Mouse (Mus musculus): ENCODE results near the gene Ola1. TPM values are rescaled to one million over a fixed set of nuclear protein-coding genes. Genes with fewer than 3 reads are reported as not detected.

Gene Ola1
- polyA plus RNA-seq, 1 experiment: 59.7 TPM

DNA sequence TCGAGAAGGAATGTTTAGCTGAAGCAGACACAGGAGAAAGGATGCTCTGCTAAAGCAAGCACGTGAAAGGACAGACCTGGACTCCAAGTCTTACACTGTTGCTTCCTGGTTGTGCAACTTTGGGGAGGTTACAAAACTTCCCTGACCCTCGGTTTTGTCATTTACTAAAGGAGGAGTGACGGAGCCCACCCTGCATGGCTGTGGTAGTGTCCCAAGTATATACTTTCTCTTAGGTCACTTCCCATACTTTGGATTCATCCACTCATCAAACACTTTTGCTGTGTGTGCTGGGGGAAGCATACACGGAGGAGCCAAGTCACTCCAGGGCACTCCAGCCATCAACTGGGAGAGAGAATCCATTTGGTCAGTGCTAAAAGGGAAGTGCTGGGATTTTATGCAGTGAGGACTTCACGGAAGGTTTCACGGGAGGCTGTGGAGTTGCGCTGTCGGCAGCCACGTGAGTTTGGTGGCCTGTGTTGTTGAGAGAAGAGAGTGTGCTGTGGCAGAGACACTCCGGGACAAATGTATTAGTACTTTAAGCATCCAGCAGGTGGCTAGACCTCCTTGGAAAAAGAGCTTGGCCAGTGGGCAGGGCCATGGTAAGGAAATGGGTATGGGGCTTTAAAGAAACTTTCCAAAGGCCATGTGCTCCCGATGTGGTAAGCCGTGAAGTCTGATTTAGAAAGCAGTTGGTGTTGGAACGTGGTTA lies 154.7 kb downstream of the Ola1 start:
- TF ChIP-seq POLR2A (IDR thresholded peaks at IDR 0.05; ENCODE audit: borderline replicate concordance, insufficient read depth, low read length): no peak
- no peak for TF ChIP-seq CTCF (IDR thresholded peaks at IDR 0.05; ENCODE audit: borderline replicate concordance, insufficient read depth, low read depth, low read length)
- DNase-seq: no peak
- 74% methylated on average over 14 of the region's 14 CpGs for WGBS
- no peaks in the 10 kb centered on the region for H3K27me3 ChIP-seq (ENCODE audit: control insufficient read depth, insufficient read depth, low read length)
- H3K27ac ChIP-seq (ENCODE audit: insufficient read depth, low read length): no peak overlapping the region
- no peaks in the 10 kb centered on the region for H3K4me1 ChIP-seq (ENCODE audit: control insufficient read depth, insufficient read depth, low read length)
- no peak overlapping the region for H3K4me3 ChIP-seq (replicated peaks; ENCODE audit: insufficient read depth, low read depth, low read length)

DNA sequence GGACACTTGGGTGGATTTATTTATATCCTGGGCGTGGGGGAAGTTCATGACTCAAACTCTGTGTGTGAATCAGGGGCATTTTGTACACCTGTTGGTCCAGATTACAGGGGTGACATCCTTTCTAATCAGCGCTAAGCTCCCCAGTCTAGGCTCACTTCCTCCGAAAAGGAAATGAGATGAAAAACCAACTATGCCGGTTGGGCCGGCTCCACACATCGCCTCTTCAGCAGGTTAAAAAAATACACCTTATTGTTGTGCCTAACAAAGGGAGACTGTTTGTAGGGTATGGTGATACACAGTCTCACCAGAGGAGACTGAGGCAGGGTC lies 158.5 kb downstream of the Ola1 start:
- H3K4me3 ChIP-seq (replicated peaks; ENCODE audit: insufficient read depth, low read depth, low read length): no peak overlapping the region
- H3K27me3 ChIP-seq (ENCODE audit: control insufficient read depth, insufficient read depth, low read length): no peaks in the 10 kb centered on the region
- no peak for TF ChIP-seq POLR2A (IDR thresholded peaks at IDR 0.05; ENCODE audit: borderline replicate concordance, insufficient read depth, low read length)
- TF ChIP-seq CTCF (IDR thresholded peaks at IDR 0.05; ENCODE audit: borderline replicate concordance, insufficient read depth, low read depth, low read length): no peak
- H3K27ac ChIP-seq (ENCODE audit: insufficient read depth, low read length): no peak overlapping the region
- H3K4me1 ChIP-seq (ENCODE audit: control insufficient read depth, insufficient read depth, low read length): no peaks in the 10 kb centered on the region
- DNase-seq: no peak
- WGBS: 93% methylated on average over 6 of the region's 6 CpGs

DNA sequence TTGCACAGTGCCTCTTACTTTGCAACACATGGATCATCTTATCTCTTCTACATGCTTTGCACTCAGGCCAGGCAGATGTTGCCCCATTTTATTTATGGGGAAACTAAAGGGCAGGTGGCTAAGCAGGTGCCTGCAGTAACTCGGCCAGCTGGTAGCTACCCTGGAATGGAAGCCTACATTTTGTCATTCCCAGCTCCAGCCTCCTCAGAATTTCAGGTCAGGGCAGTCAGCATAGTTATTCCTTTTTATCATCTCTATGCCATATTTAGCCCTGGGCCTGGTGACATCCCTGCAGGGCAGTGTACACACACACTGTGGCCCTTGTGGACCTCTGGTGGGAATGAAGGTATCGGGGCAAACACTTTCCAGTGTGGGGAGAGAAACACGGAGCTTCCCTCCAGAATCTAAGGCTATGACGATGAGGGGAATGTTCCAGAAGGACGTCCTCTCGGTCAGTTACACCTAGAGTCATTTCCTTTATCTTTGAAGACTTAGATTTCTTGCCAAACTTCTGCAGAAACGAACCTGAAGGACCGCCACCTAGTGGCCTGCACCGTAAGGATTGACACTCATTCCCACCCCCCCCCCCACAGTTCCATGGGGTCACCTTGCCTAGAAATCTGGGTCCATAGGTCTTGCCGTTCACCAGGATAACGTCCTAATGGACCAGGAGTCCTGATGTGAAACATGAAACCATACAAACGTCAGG lies 159.0 kb downstream of the Ola1 start:
- WGBS: 31% methylated on average over 12 of the region's 12 CpGs
- Histone ChIP-seq H3K4me1 (ENCODE audit: control insufficient read depth, insufficient read depth, low read length) (no peaks in the 10 kb centered on the region), H3K27me3 (ENCODE audit: control insufficient read depth, insufficient read depth, low read length) (no peaks in the 10 kb centered on the region), H3K27ac (ENCODE audit: insufficient read depth, low read length) (no peak overlapping the region), H3K4me3 (replicated peaks; ENCODE audit: insufficient read depth, low read depth, low read length) (no peak overlapping the region)
- DNase-seq: peak; percentile 22 to 36
- TF ChIP-seq CTCF (IDR thresholded peaks at IDR 0.05; ENCODE audit: borderline replicate concordance, insufficient read depth, low read depth, low read length): peak; percentile 43; the same call in 1 of the 2 replicates
- no peak for TF ChIP-seq POLR2A (IDR thresholded peaks at IDR 0.05; ENCODE audit: borderline replicate concordance, insufficient read depth, low read length)

DNA sequence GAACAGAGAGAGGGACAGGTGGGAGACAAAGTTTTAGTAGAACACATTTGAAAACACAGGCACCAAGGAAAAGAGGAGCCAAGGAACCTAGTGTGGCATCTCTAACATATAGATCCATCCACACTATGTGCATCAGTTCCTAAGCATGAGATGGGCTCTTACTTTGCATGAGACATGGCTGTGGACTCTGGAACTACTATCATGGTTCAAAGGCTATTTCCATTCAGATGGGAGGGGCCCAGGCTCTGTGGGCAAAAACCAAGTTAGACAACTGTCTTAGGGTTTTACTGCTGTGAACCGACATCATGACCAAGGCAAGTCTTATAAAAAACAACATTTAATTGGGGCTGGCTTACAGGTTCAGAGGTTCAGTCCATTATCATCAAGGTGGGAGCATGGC lies 160.4 kb downstream of the Ola1 start:
- H3K4me1 ChIP-seq (ENCODE audit: control insufficient read depth, insufficient read depth, low read length): no peaks in the 10 kb centered on the region
- H3K27ac ChIP-seq (ENCODE audit: insufficient read depth, low read length): no peak overlapping the region
- WGBS: 98% methylated on average over 1 of the region's 1 CpGs
- DNase-seq: no peak
- no peak overlapping the region for H3K4me3 ChIP-seq (replicated peaks; ENCODE audit: insufficient read depth, low read depth, low read length)
- H3K27me3 ChIP-seq (ENCODE audit: control insufficient read depth, insufficient read depth, low read length): no peaks in the 10 kb centered on the region
- TF ChIP-seq CTCF (IDR thresholded peaks at IDR 0.05; ENCODE audit: borderline replicate concordance, insufficient read depth, low read depth, low read length) (no peak), POLR2A (IDR thresholded peaks at IDR 0.05; ENCODE audit: borderline replicate concordance, insufficient read depth, low read length) (no peak)

DNA sequence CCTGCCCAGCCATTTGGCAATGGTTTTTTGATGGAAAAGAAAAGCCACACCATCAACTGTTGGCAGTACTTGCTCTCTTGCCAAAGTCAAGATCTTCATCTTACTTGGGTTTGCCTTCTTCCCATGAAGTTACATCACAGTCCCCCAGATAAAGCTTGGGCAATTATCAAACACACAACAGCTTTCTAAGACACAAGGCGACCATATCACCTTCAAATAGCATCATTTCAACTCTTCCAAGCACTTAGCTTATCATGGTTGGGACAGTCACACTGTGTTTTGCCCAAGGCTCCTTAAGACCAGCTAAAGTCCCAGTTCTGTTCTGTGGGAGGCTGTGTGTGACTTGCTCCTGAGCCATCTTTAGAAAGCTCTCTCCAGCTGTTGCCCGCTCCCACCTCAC lies 161.1 kb downstream of the Ola1 start:
- no peaks in the 10 kb centered on the region for H3K27me3 ChIP-seq (ENCODE audit: control insufficient read depth, insufficient read depth, low read length)
- H3K4me1 ChIP-seq (ENCODE audit: control insufficient read depth, insufficient read depth, low read length): no peaks in the 10 kb centered on the region
- H3K27ac ChIP-seq (ENCODE audit: insufficient read depth, low read length): no peak overlapping the region
- no peak overlapping the region for H3K4me3 ChIP-seq (replicated peaks; ENCODE audit: insufficient read depth, low read depth, low read length)
- DNase-seq: no peak
- 96% methylated on average over 2 of the region's 2 CpGs for WGBS
- no peak for TF ChIP-seq CTCF (IDR thresholded peaks at IDR 0.05; ENCODE audit: borderline replicate concordance, insufficient read depth, low read depth, low read length)

DNA sequence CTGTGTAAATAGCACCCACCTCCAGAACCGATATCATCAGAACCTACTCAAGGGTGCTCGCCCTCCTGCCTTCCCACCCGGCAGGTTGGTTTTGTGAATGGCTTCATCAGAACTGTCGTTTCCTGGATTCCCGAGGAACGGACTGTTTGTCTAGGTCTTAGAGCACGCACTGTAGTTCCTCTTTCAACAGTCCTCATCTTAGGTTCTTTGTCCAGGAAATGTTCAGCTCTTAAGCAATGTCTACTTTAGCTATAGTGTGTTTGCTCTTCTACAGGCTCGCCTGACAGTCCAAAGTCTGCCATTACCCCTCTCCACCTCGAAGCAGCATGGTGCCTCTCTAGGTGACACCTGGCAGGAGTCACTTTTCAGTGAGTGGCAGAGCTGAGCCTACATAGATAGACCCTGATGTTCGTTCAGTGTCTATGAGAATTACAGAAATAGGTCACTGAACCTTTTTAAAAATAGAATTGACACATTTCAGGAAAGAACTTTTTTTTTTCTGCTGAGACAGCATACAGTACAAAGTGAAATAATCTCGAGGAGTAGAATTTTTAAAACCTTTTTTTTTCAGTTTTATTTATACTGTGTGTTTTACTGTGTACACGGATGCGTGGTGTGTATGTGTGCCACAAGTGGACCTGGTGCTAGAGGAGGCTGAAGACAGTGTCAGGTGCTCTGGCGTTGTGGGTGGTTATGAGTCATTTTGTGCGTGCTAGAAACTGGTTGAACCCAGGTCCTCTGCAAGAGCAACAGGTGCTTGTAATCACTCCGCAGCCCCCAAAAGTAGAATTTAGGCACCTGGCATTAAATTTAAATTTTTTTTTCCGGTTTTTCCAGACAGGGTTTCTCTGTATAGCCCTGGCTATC lies 162.4 kb downstream of the Ola1 start:
- Histone ChIP-seq H3K4me1 (ENCODE audit: control insufficient read depth, insufficient read depth, low read length) (no peaks in the 10 kb centered on the region), H3K27ac (ENCODE audit: insufficient read depth, low read length) (no peak overlapping the region), H3K27me3 (ENCODE audit: control insufficient read depth, insufficient read depth, low read length) (no peaks in the 10 kb centered on the region), H3K4me3 (replicated peaks; ENCODE audit: insufficient read depth, low read depth, low read length) (no peak overlapping the region)
- DNase-seq: no peak
- WGBS: 87% methylated on average over 17 of the region's 17 CpGs
- no peak for TF ChIP-seq CTCF (IDR thresholded peaks at IDR 0.05; ENCODE audit: borderline replicate concordance, insufficient read depth, low read depth, low read length)
- no peak for TF ChIP-seq POLR2A (IDR thresholded peaks at IDR 0.05; ENCODE audit: borderline replicate concordance, insufficient read depth, low read length)

DNA sequence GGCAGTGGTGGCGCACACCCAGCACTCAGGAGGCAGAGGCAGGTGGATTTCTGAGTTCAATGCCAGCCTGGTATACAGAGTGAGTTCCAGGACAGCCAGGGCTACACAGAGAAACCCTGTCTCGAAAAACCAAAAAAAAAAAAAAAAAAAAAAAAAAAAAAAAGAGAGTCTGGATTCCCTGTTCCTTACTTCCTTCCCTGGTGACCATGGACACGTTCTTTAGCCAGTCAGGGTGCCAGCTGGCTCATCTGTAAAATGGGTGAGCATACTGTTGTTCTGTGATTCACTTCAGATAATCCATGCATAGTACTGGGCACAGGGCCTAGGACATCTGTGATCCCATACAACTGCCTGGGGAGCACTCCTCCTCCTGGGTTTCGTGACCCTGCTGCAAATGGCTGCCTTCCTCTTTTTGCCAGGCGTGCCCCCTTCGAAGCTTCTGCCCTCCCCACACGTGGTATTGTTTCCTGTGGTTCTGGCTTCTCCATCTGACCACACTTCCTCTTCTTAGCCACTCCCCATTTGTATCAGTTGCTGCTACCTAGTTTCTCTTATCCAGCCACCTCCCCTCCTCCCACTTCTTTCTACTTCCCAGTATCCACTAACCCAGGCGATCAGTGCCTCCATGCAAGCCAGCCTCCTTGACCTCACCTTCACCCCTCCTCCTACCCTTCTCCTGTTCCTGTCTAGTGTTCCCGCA lies 164.8 kb downstream of the Ola1 start:
- DNase-seq: no peak
- Histone ChIP-seq H3K27me3 (ENCODE audit: control insufficient read depth, insufficient read depth, low read length) (no peaks in the 10 kb centered on the region), H3K4me3 (replicated peaks; ENCODE audit: insufficient read depth, low read depth, low read length) (no peak overlapping the region), H3K4me1 (ENCODE audit: control insufficient read depth, insufficient read depth, low read length) (no peaks in the 10 kb centered on the region), H3K27ac (ENCODE audit: insufficient read depth, low read length) (no peak overlapping the region)
- TF ChIP-seq CTCF (IDR thresholded peaks at IDR 0.05; ENCODE audit: borderline replicate concordance, insufficient read depth, low read depth, low read length): no peak
- no peak for TF ChIP-seq POLR2A (IDR thresholded peaks at IDR 0.05; ENCODE audit: borderline replicate concordance, insufficient read depth, low read length)
- WGBS: 74% methylated on average over 9 of the region's 9 CpGs

Data from cerebellum, adult 2 months (tissue).